Mouse (Mus musculus) thymus, adult 2 months (tissue): ENCODE results near the gene Vmn1r160. TPM values are rescaled to one million over a fixed set of nuclear protein-coding genes. Genes with fewer than 3 reads are reported as not detected.
"Not testable (repeated sequence)": the region's sequence is repeated elsewhere in the genome, so short reads cannot be mapped to it uniquely, and the experiment has no call there.

ENCODE experiments used
- DNase-seq: peaks from one replicate; pipeline ENCODE4 v3.0.0; 2021
- H3K27ac ChIP-seq: fragments of 200-500 bp; 2 replicates; pipeline ENCODE4 v1.5.1; 2012; ENCODE audit warnings: low read length, control low read depth; ENCODE audit not compliant: control insufficient read depth, insufficient read depth
- H3K27me3 ChIP-seq: fragments of 200-500 bp; 2 replicates; pipeline ENCODE4 v1.6.1; 2012; ENCODE audit warnings: mild to moderate bottlenecking, low read length, moderate library complexity, mixed read lengths; ENCODE audit not compliant: control insufficient read depth, insufficient read depth
- H3K36me3 ChIP-seq: fragments of 200-500 bp; 2 replicates; pipeline ENCODE4 v1.6.1; 2012; ENCODE audit warnings: mild to moderate bottlenecking, low read length, moderate library complexity; ENCODE audit not compliant: control insufficient read depth, insufficient read depth
- H3K4me1 ChIP-seq: fragments of 200-500 bp; replicated peaks from 2 replicates; pipeline ENCODE4 v1.6.1; 2012; ENCODE audit warnings: low read length; ENCODE audit not compliant: control insufficient read depth, insufficient read depth
- H3K4me3 ChIP-seq: fragments of 200-500 bp; 2 replicates; pipeline ENCODE4 v1.5.1; 2012; ENCODE audit warnings: mild to moderate bottlenecking, low read length, control low read depth, moderate library complexity; ENCODE audit not compliant: control insufficient read depth, insufficient read depth
- WGBS: fragments of 180-500 bp; shearing (Covaris S2); methylation state at CpG from one replicate; pipeline ENCODE4 v1.1.7; 2018; 5-methylcytosine and 5-hydroxymethylcytosine counted together
- polyA plus RNA-seq: library from polyadenylated mRNA; depleted of rRNA; stranded (reverse); fragments of >200 nt; gene quantifications from 2 replicates; pipeline ENCODE4 v1.2.3, GENCODE M21; 2012; rRNA removed

Gene Vmn1r160
- not detected in 2 replicates for polyA plus RNA-seq

GRCm38 (mm10) chr7:22870924-22871323 is at the start of gene Vmn1r160:
Gene Vmn1r160, plus strand, starts transcription at chr7:22871224.
- 59% methylated on average over 1 of the region's 3 CpGs for WGBS
- H3K27me3 ChIP-seq, DNase-seq, H3K27ac ChIP-seq, H3K36me3 ChIP-seq, H3K4me1 ChIP-seq, H3K4me3 ChIP-seq: not testable (repeated sequence)

GRCm38 (mm10) chr7:22843505-22843904 is 27.5 kb upstream of the Vmn1r160 start, which contains the start of gene Vmn1r159:
Gene Vmn1r159, minus strand, starts transcription at chr7:22843605.
- H3K4me1 ChIP-seq, DNase-seq, H3K4me3 ChIP-seq, H3K36me3 ChIP-seq, H3K27me3 ChIP-seq, H3K27ac ChIP-seq: not testable (repeated sequence)
- 65% methylated on average over 3 of the region's 3 CpGs for WGBS

Other genes starting within 250 kb of the Vmn1r160 start
- gene Vmn1r155, start 213.2 kb upstream of the Vmn1r160 start, polyA plus RNA-seq = not detected in 2 replicates
- gene Gm8693, start 178.9 kb upstream of the Vmn1r160 start, polyA plus RNA-seq = not detected in 2 replicates
- gene Gm4567, start 151.5 kb upstream of the Vmn1r160 start, polyA plus RNA-seq = not detected in 2 replicates
- not detected in 2 replicates for gene Vmn1r157, start 109.5 kb upstream of the Vmn1r160 start, polyA plus RNA-seq
- gene Vmn1r158, start 80.4 kb upstream of the Vmn1r160 start, polyA plus RNA-seq = not detected in 2 replicates
- gene Vmn1r159, start 27.6 kb upstream of the Vmn1r160 start, polyA plus RNA-seq = not detected in 2 replicates
- gene Gm4214, start 113.4 kb downstream of the Vmn1r160 start, polyA plus RNA-seq = not detected in 2 replicates
- not detected in 2 replicates for gene Gm4216, start 148.7 kb downstream of the Vmn1r160 start, polyA plus RNA-seq
- gene Vmn1r163, start 184.3 kb downstream of the Vmn1r160 start, polyA plus RNA-seq = not detected in 2 replicates
- not detected in 2 replicates for gene Gm8720, start 196.2 kb downstream of the Vmn1r160 start, polyA plus RNA-seq